Mouse (Mus musculus) myocyte (in vitro differentiated cells): Measurements from ENCODE around the gene Tex22. TPM values are rescaled to one million over a fixed set of nuclear protein-coding genes. Genes with fewer than 3 reads are reported as not detected.

ENCODE experiments used
- H3K27me3 ChIP-seq: one replicate; pipeline ENCODE4 v1.6.1; 2011; ENCODE audit not compliant: control insufficient read depth, insufficient read depth, insufficient read length
- H3K36me3 ChIP-seq: one replicate; pipeline ENCODE4 v1.6.1; 2011; ENCODE audit not compliant: control insufficient read depth, insufficient read depth
- H3K4me2 ChIP-seq: one replicate; pipeline ENCODE4 v1.6.1; 2011; ENCODE audit warnings: low read depth, control low read depth
- H3K4me3 ChIP-seq: one replicate; pipeline ENCODE4 v1.5.1; 2011; ENCODE audit warnings: mild to moderate bottlenecking, control low read depth, moderate library complexity
- H3K79me2 ChIP-seq: one replicate; pipeline ENCODE4 v1.6.1; 2011; ENCODE audit not compliant: control insufficient read depth, insufficient read depth
- H3ac ChIP-seq: one replicate; pipeline ENCODE4 v1.6.1; 2011; ENCODE audit not compliant: control insufficient read depth, insufficient read length
- CEBPB ChIP-seq: IDR thresholded peaks from 2 replicates; pipeline ENCODE4 v1.6.1; 2011; ENCODE audit warnings: mild to moderate bottlenecking, moderate library complexity; ENCODE audit not compliant: poor library complexity, insufficient read depth, severe bottlenecking
- E2F4 ChIP-seq: IDR thresholded peaks from one replicate; pipeline ENCODE4 v1.6.1; 2011; ENCODE audit warnings: mild to moderate bottlenecking, control low read depth, moderate library complexity; ENCODE audit not compliant: insufficient read depth
- MAX ChIP-seq: IDR thresholded peaks from one replicate; pipeline ENCODE4 v1.6.1; 2011; ENCODE audit warnings: low read depth, mild to moderate bottlenecking, control low read depth
- MYOD1 ChIP-seq, 3 experiments: IDR thresholded peaks; one replicate each; pipeline ENCODE4 v1.6.1; 2011; ENCODE audit warnings: control low read depth in 2 of 3, low read depth in 2 of 3, mild to moderate bottlenecking in 2 of 3, moderate library complexity in 1 of 3; ENCODE audit not compliant: insufficient read length in 2 of 3, control insufficient read depth in 1 of 3
- MYOG ChIP-seq, 3 experiments: IDR thresholded peaks; one replicate each; pipeline ENCODE4 v1.6.1; 2011; ENCODE audit warnings: control low read depth in 2 of 3, low read depth in 2 of 3, mild to moderate bottlenecking in 2 of 3; ENCODE audit not compliant: insufficient read length in 2 of 3, control insufficient read depth in 1 of 3, insufficient read depth in 1 of 3
- POLR2A ChIP-seq: IDR thresholded peaks from one replicate; pipeline ENCODE4 v1.6.1; 2011; ENCODE audit warnings: low read depth, mild to moderate bottlenecking, control low read depth, moderate library complexity; ENCODE audit not compliant: insufficient read length
- POLR2AphosphoS2 ChIP-seq: IDR thresholded peaks from one replicate; pipeline ENCODE4 v1.6.1; 2011; ENCODE audit warnings: low read depth, control low read depth; ENCODE audit not compliant: insufficient read length
- REST ChIP-seq: IDR thresholded peaks from one replicate; pipeline ENCODE4 v1.6.1; 2011; ENCODE audit warnings: mild to moderate bottlenecking, control low read depth, moderate library complexity; ENCODE audit not compliant: insufficient read depth, insufficient read length
- SRF ChIP-seq: IDR thresholded peaks from one replicate; pipeline ENCODE4 v1.6.1; 2011; ENCODE audit warnings: low read depth; ENCODE audit not compliant: control insufficient read depth, insufficient read length
- TCF12 ChIP-seq: IDR thresholded peaks from one replicate; pipeline ENCODE4 v1.6.1; 2011; ENCODE audit warnings: mild to moderate bottlenecking, control low read depth; ENCODE audit not compliant: poor library complexity, insufficient read depth, severe bottlenecking
- TCF3 ChIP-seq: IDR thresholded peaks from one replicate; pipeline ENCODE4 v1.6.1; 2011; ENCODE audit warnings: low read depth, control low read depth; ENCODE audit not compliant: insufficient read length
- USF1 ChIP-seq: IDR thresholded peaks from one replicate; pipeline ENCODE4 v1.6.1; 2011; ENCODE audit warnings: low read depth, mild to moderate bottlenecking, control low read depth, moderate library complexity
- polyA plus RNA-seq: library from polyadenylated mRNA; unstranded; fragments of >200 nt; fragmentation: generic; extraction: Trizol; gene quantifications from one replicate; pipeline ENCODE4 v1.2.1, GENCODE M21; 2012; ENCODE audit warnings: missing spikeins

Tex22 gene
- 0.11 TPM for polyA plus RNA-seq

GRCm38 (mm10) chr12:113074329-113075062 lies at the start of gene Tex22:
Gene Tex22, plus strand, starts transcription at chr12:113074502.
- Histone ChIP-seq H3ac (no peak within 1 kb of the TSS), H3K4me3 (no peak within 1 kb of the TSS), H3K4me2 (no peak within 1 kb of the TSS), H3K79me2 (no peaks in the 10 kb centered on the region), H3K27me3 (no peaks in the 10 kb centered on the region), H3K36me3 (peaks cover 34% of the 10 kb centered on the region)
- no peak for TF ChIP-seq MAX
- no peak for TF ChIP-seq REST
- no peak for TF ChIP-seq E2F4
- peak; percentile 11 for TF ChIP-seq POLR2A
- TF ChIP-seq CEBPB = no peak
- TF ChIP-seq POLR2AphosphoS2 = no peak

DNA sequence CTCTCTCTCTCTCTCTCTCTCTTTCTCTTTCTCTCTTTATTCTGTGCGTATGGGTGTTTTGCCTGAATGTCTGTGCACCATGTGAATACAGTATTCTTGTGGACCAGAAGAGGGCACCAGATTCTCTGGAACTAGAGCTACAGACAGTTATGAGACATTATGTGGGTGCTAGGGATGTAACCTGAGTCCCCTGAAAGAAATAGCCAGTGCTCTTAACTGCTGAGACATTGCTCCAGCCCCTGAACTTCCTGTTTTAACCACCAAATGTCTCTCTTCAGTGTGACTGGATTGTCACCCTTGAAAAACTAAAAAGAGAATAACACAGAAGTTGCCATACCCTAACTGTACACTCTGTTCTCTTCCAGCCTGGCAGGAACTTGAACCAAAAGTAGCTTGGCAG lies 47.7 kb upstream of the Tex22 start:
- Histone ChIP-seq H3K4me3 (no peak overlapping the region), H3K27me3 (no peaks in the 10 kb centered on the region), H3K36me3 (peaks cover 14% of the 10 kb centered on the region), H3K79me2 (peaks cover 79% of the 10 kb centered on the region), H3K4me2 (peak overlapping the region; percentile 5), H3ac (no peak overlapping the region)
- TF ChIP-seq E2F4 = no peak

GRCm38 (mm10) chr12:113027495-113027894 lies 46.8 kb upstream of the Tex22 start:
- H3K27me3 ChIP-seq = no peaks in the 10 kb centered on the region

DNA sequence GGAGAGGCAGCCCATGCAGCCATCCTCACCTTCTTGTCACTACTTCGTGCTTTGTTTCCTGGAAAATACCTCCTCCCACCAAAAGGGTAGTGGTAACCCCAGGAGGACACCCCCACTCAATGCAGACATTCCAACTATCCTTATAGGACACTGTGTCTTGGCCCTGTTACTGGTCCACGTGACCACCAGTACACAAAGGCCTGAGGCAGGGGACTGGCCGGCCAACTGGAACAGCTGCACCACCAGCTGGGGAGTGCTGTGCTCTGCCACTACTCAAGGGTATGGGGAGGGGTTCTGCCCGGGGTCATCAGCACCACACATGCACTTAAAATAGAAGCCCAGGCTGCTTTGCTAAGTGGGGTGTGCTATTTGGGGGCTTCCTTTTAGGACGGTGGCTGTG lies 46.2 kb upstream of the Tex22 start:
- Histone ChIP-seq H3K4me3 (no peak overlapping the region), H3K79me2 (peaks cover 88% of the 10 kb centered on the region), H3ac (no peak overlapping the region), H3K27me3 (no peaks in the 10 kb centered on the region), H3K36me3 (peaks cover 14% of the 10 kb centered on the region), H3K4me2 (peak overlapping the region; percentile 62)
- no peak for TF ChIP-seq E2F4
- TF ChIP-seq MYOG (IDR thresholded peaks at IDR 0.05; ENCODE audit: control insufficient read depth in 1 of 3, insufficient read depth in 1 of 3, insufficient read length in 2 of 3, low read depth in 2 of 3) = peak; percentile 75 to 99 (median 98)
- peak; percentile 92 for TF ChIP-seq TCF12
- no peak for TF ChIP-seq MAX
- TF ChIP-seq MYOD1 (IDR thresholded peaks at IDR 0.05; ENCODE audit: control insufficient read depth in 1 of 3, insufficient read length in 2 of 3, low read depth in 2 of 3) = peak in 2 of 3 experiments; percentile 96 to 98
- no peak for TF ChIP-seq REST
- no peak for TF ChIP-seq POLR2AphosphoS2
- peak; percentile 97 for TF ChIP-seq TCF3
- peak; percentile 73 for TF ChIP-seq USF1
- no peak for TF ChIP-seq CEBPB
- no peak for TF ChIP-seq SRF
- TF ChIP-seq POLR2A = no peak

More at GRCm38 (mm10) chr12:113027495-113027894, 46.8 kb upstream of the Tex22 start:
- TF ChIP-seq SRF (no peak), MYOG (IDR thresholded peaks at IDR 0.05; ENCODE audit: control insufficient read depth in 1 of 3, insufficient read depth in 1 of 3, insufficient read length in 2 of 3, low read depth in 2 of 3) (peak in 2 of 3 experiments; percentile 40 to 92), POLR2A (no peak), TCF12 (peak; percentile 69), MYOD1 (IDR thresholded peaks at IDR 0.05; ENCODE audit: control insufficient read depth in 1 of 3, insufficient read length in 2 of 3, low read depth in 2 of 3) (peak; percentile 78 to 83 (median 80)), TCF3 (no peak), USF1 (peak; percentile 30)
- Histone ChIP-seq H3K4me3 (no peak overlapping the region), H3ac (no peak overlapping the region), H3K36me3 (peaks cover 14% of the 10 kb centered on the region), H3K4me2 (peak overlapping the region; percentile 62), H3K79me2 (peaks cover 83% of the 10 kb centered on the region)

- Histone ChIP-seq H3K4me2 (peak overlapping the region; percentile 62), H3ac (no peak overlapping the region), H3K36me3 (peaks cover 13% of the 10 kb centered on the region), H3K79me2 (peaks cover 90% of the 10 kb centered on the region), H3K27me3 (no peaks in the 10 kb centered on the region), H3K4me3 (no peak overlapping the region)
- TF ChIP-seq TCF3 = peak; percentile 73
- peak; percentile 37 for TF ChIP-seq POLR2A
- TF ChIP-seq REST = no peak
- no peak for TF ChIP-seq SRF
- TF ChIP-seq USF1 = no peak
- peak in 2 of 3 experiments; percentile 93 to 94 for TF ChIP-seq MYOD1 (IDR thresholded peaks at IDR 0.05; ENCODE audit: control insufficient read depth in 1 of 3, insufficient read length in 2 of 3, low read depth in 2 of 3)
- TF ChIP-seq MYOG (IDR thresholded peaks at IDR 0.05; ENCODE audit: control insufficient read depth in 1 of 3, insufficient read depth in 1 of 3, insufficient read length in 2 of 3, low read depth in 2 of 3) = peak; percentile 88 to 96 (median 93)
- peak; percentile 97 for TF ChIP-seq TCF12
- TF ChIP-seq E2F4 = no peak
- no peak for TF ChIP-seq POLR2AphosphoS2
- no peak for TF ChIP-seq MAX
- no peak for TF ChIP-seq CEBPB
These were observed 45.4 kb upstream of the Tex22 start for GRCm38 (mm10) chr12:113028898-113029297.
